Mouse (Mus musculus): ENCODE data around the gene Apol7a.

The Apol7a gene

DNA sequence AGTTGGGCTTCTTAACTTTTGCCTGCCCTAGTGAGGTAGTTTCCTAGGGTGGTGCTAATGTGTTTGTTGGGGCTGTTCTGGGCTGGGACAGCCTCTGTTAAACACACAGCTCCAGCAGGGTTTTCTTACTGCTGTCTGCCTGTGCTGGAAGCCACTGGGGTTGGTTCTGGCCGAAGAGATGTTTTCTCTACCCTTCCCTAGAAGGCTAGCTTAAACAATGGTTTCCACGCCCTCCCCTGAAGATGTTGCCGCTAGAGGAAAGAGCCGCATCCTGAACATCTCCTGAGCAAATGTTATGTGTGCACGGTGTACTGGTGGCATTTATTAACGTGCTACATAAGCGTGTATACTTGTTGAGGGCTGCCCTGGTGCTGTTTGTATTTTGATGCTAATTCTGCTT lies 50.8 kb downstream of the Apol7a start:
- DNase-seq (ENCODE audit: low spot score) = no peak

DNA sequence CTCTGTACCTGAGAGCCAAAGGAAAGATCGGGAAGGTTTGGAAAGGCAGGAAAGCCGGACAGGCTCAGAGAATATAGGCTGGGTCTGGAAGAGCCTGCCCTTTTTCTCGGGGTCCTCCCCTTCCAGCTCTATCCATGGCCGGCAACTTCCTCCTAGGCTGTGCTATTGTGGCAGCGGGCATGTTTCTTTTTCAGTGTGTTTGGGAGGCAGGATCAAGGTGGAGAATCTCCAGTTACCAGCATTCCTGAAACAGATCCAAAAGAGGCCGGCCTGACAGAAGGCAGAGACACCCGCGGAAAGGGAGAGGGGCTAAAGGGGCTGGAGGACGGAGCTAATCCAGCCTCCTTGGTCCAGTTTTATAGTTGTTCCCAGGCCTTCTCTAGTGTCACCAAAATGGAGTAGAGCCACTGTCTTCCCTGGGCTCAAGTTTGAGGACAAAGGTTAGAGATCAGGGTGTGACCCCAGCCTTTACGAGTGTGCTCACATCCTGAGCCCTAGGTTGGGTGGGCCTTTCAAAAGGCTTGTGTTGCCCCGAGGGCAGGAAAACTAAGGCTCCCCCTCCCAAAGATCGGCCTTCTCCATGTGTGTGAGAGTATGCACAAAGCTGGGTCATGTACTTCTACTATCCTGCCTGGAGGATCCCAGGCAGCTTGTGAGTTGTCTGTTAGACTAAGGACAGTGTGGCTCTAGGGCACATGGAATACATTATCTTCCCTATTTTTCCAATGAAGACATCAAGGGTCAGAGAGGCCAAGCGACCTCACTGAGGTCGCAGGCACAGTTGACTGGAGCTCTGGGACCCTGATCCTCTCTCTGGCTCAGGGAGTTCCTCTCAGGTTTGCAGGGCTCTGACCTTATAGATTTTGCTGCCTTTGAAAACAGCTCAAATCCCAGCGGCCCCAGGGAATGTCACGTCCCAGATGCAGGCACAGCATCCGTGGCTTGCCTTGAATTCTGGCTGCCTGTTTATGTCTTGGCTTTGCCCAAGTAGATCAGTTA lies 54.5 kb downstream of the Apol7a start:
- DNase-seq (ENCODE audit: low spot score) = no peak

DNA sequence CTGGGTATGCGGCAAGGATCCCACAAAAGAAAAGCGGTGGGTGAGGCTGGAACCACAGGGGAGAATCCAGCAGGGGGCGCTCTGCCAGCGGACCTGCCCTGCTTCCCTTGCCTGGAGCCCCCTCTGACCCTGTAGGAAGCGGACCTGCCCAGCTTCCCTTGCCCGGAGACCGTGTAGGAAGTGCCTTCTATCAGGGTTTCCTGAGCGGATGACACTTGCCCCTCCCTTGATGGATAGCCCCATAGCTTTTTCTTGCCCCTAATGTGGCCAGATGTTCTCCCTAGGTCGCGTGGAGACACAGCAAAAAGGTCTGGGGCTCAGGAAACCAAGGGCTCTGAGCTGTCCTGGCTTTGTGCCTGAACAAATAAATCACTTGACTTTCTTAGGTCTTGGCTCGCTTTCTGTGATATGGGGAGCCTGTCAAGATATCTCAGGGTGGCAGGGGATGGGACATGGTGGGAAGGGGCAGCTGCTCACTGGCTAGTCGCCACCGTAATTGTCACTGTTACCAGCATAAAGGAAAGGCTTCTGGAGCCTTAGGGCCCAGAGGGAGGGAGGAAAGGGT lies 55.3 kb downstream of the Apol7a start:
- no peak for DNase-seq (ENCODE audit: low spot score)

DNA sequence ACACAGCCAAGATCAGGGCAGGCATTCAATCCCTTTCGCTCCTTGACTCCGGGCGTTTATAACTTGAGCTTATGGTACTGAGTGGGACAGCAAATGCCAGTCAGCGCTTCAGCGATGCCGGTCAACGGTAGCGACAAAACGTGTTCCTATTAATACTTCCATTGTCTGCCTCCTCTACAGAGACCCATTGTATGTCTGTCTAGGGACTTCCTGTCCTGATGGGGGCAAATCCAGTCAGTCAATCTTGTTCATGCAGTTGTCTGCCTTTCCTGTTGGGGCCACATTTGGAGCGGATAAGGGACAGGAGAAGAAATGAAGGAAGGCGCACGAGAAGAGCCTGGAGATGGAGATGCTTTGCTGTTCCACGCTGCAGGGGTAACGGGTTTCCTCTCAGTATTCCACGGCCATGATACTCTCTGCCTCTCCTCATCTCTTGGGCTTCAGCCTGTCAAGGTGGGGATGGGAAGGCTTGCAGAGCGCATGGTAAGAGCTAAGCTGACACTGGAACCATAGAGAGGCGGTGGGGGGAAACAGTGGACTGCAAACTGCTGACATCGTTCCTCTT lies 55.9 kb downstream of the Apol7a start:
- no peak for DNase-seq (ENCODE audit: low spot score)

DNA sequence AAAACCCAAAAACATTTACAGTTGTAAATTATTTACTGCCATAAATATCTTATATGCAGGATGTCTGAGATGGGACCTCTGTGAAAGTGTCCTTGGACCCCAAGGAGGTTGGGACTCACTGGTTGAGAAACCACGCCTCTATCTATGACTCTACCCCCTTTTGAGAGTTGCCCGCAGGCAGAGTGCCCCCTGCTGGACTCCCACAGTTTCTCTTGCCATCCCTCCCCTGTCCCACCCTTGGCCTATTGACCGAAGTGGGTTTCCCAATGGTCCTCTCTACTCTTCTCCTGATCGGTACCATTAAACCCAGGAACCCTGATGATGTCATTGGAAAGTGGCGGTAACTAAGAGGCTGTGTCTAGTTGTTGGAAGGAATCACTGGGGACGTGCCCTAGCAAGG lies 56.9 kb downstream of the Apol7a start:
- DNase-seq (ENCODE audit: low spot score) = no peak

DNA sequence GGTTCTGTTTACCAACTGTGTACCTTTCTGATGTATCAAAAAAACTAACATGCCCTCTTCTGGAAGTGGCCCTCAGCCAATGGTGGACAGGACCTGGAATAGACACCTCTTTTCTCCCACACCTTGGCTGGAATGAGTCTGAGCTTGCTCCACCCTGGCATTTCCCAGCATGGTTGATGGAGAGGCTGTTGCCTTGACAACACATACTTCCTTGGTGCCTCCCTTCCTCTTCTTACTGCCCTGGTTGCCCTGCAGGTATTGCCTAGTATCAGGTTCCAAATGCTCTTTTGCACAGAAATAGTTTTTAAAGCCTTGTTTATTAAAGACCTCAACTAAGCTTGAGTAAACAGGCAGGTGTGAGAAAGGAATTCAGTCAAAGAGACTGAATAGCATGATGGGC lies 58.3 kb downstream of the Apol7a start:
- DNase-seq (ENCODE audit: low spot score) = no peak

DNA sequence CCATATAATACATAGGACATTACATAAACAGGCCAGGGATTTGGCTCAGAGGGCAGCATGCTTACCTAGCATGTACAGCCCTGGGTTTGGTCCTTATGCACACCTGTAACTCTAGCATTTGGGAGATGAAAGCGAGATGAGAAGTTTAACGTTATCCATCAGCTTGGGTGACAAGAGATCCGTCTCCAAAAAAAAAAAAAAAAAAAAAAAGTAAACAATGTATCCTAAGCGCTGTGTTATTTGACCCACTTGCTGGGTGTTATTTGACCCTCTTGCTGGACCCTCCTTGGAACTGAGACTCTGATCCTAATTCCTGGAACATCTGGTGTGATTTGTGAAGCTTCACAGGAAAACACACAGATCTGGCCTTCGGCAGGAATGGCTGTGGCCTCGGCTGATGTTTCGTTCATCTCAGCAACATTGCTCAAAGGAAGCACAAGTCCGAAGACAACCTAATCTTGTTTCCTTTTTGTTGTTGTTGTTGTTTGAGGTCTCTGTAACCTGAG lies 59.9 kb downstream of the Apol7a start:
- no peak for DNase-seq (ENCODE audit: low spot score)

DNA sequence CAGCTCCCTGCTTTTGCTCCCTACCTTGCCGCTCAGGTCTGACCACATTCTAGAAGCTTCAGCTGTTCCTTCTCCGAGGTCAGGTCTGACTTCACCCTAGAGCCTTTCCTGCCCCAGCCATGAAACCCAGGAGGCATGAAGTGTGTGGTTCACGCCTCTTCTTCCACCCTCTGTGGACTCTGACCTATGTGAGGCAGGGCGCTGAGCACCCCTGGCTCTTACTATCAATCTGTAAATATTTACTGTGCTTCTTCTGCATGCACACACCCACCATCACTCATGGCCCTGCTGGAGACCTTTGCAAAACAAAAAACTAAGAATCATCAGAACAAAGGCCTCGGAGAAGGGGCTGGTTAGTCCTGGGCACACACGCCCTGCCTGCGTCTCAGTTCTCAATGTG lies 60.5 kb downstream of the Apol7a start:
- no peak for DNase-seq (ENCODE audit: low spot score)

Data from adipocyte (in vitro differentiated cells).